Mouse (Mus musculus) forebrain, embryonic 13.5 days (tissue): ENCODE measurements around the gene Pbx3. TPM values are rescaled to one million over a fixed set of nuclear protein-coding genes. Genes with fewer than 3 reads are reported as not detected.

Experiments used
- ATAC-seq: fragments of 200-750 bp; cut with Nextera tagmentation; 2 replicates; pipeline ENCODE4 v1.8.0; 2017
- H3K27ac ChIP-seq: fragments of 300-500 bp; sonication (generic); 2 replicates; pipeline ENCODE4 v1.5.1; 2015; ENCODE audit warnings: inconsistent platforms, mild to moderate bottlenecking, moderate library complexity
- H3K27me3 ChIP-seq: fragments of 300-500 bp; sonication (generic); 2 replicates; pipeline ENCODE4 v1.6.1; 2015; ENCODE audit warnings: mild to moderate bottlenecking, inconsistent platforms
- H3K36me3 ChIP-seq: fragments of 300-500 bp; sonication (generic); 2 replicates; pipeline ENCODE4 v1.6.1; 2015; ENCODE audit warnings: mild to moderate bottlenecking, inconsistent platforms; ENCODE audit not compliant: poor library complexity, severe bottlenecking
- H3K4me1 ChIP-seq: fragments of 300-500 bp; sonication (generic); 2 replicates; pipeline ENCODE4 v1.6.1; 2015; ENCODE audit warnings: inconsistent platforms
- H3K4me2 ChIP-seq: fragments of 300-500 bp; sonication (generic); 2 replicates; pipeline ENCODE4 v1.6.1; 2015; ENCODE audit warnings: inconsistent platforms, mild to moderate bottlenecking, moderate library complexity
- H3K4me3 ChIP-seq: fragments of 300-500 bp; sonication (generic); 2 replicates; pipeline ENCODE4 v1.5.1; 2015; ENCODE audit warnings: mild to moderate bottlenecking, inconsistent platforms
- H3K9ac ChIP-seq: fragments of 300-500 bp; sonication (generic); 2 replicates; pipeline ENCODE4 v1.6.1; 2015; ENCODE audit warnings: mild to moderate bottlenecking, inconsistent platforms
- H3K9me3 ChIP-seq: fragments of 300-500 bp; sonication (generic); replicated peaks from 2 replicates; pipeline ENCODE4 v1.6.1; 2016; ENCODE audit warnings: inconsistent platforms
- WGBS: fragments of 180-500 bp; shearing (Covaris S2); methylation state at CpG from one replicate; pipeline ENCODE4 v1.1.7; 2015; 5-methylcytosine and 5-hydroxymethylcytosine counted together
- polyA plus RNA-seq: library from polyadenylated mRNA; unstranded; fragments of >200 nt; fragmentation: Nextera tagmentation; extraction: Ambion mirVana; gene quantifications from 2 replicates; pipeline ENCODE4 v1.2.1, GENCODE M21; 2015

Pbx3 gene
- polyA plus RNA-seq, 1 experiment from 2014 or later = 40.4 TPM

- Histone ChIP-seq H3K4me3 (no peak overlapping the region), H3K9ac (no peak overlapping the region), H3K27ac (no peak overlapping the region), H3K36me3 (no peaks in the 10 kb centered on the region), H3K4me1 (peaks cover 18% of the 10 kb centered on the region), H3K27me3 (peaks cover 86% of the 10 kb centered on the region), H3K9me3 (no peaks in the 10 kb centered on the region), H3K4me2 (no peak overlapping the region)
- WGBS = 83% methylated on average over 1 of the region's 1 CpGs
- ATAC-seq = no peak
Measured at GRCm38 (mm10) chr2:34127871-34128270, 245.1 kb downstream of the Pbx3 start.

DNA sequence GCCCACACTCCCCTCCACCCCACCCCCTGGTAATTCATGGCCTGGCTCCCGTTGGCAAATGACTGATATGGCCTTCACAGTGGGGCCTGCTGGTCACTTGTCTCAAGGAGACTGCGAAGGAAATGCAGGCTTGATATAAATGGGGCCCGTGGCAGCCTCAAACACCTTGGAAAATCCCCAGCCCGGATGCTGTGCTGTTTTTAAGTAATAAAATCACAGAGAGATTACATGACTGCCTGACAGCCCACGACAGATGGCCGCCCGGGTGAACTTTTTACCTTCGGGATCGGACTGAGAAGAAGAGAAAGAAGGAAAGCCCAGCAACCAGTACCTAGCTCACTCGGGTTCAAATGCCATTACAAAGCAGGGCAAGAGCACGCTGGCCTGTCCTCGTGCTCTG is 249.0 kb downstream of the Pbx3 start:
- ATAC-seq = no peak
- Histone ChIP-seq H3K9me3 (no peaks in the 10 kb centered on the region), H3K9ac (no peak overlapping the region), H3K27me3 (peaks cover 94% of the 10 kb centered on the region), H3K4me3 (no peak overlapping the region), H3K4me1 (peaks cover 2% of the 10 kb centered on the region; the same call in 1 of the 2 replicates), H3K27ac (no peak overlapping the region), H3K4me2 (no peak overlapping the region), H3K36me3 (no peaks in the 10 kb centered on the region)
- WGBS = 89% methylated on average over 12 of the region's 12 CpGs

Other genes with a start within 250 kb of the Pbx3 start
- 97.8 and 102 TPM in 2 replicates for gene Mapkap1, start 33.6 kb upstream of the Pbx3 start, polyA plus RNA-seq